Mouse (Mus musculus): Measurements from ENCODE around the gene Mta3. TPM values are rescaled to one million over a fixed set of nuclear protein-coding genes. Genes with fewer than 3 reads are reported as not detected.
"Not testable (repeated sequence)": the region's sequence is repeated elsewhere in the genome, so short reads cannot be mapped to it uniquely, and the experiment has no call there.

The Mta3 gene
- total RNA-seq, 2 experiments from 2014 or later, result 94.7 to 97.6 TPM

DNA sequence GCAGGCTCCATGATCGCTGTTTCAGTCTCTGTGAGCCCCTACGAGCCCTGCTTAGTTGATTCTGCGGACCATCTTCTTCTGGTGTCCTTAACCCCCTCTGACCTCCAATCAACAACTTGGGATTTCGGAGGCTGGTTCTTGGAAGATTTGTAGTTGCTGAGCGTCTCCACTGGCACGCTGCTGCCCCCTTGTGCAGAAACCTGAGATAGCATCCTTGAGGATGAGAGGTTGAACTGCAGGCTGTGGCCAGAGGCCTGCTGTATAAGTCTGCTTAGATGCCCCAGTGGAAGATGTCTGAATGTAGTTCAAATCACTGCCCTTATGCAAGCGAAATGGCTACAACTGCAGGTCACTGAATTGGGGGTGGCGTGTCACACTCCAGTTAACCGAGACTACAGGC lies 144.5 kb downstream of the Mta3 start:
- DNase-seq, result peak; percentile 83 to 87

DNA sequence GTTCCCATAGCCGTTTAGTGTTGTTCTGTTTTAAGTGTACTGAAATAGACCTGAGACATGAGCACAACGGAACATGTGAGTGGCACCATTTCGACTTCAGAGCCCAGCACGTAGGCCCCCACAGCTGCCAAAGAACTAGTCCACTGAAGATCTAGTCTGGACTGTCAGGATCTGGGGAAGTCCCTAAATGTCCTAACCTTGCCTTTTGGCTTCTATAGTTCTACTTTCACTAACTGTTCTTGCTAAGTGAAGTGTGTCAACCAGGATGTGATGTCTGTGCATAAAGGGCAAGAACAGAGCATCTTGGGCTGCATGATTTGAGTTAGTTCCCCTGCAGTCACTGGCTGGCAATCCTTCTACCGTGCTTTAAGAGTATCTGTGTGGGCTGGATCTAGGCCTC lies 144.9 kb downstream of the Mta3 start:
- no peak for DNase-seq

DNA sequence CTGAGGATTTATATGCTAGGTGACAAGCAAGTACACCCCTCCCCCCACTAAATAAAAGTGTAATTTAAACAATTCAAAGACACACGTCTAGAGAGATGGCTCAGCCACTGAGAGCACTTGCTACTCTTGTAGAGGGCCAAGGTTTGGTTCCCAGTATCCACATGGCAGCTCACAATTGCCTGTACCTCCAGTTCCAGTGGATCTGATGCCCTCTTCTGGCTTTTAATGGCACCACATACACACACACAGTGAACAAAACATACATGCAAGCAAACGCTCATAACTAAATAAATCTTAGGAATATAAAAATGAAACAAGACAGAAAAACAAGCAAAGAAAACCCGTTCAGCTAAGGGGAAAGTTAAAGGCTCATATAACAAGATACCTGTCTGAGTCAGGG lies 147.9 kb downstream of the Mta3 start:
- no peak for DNase-seq

DNA sequence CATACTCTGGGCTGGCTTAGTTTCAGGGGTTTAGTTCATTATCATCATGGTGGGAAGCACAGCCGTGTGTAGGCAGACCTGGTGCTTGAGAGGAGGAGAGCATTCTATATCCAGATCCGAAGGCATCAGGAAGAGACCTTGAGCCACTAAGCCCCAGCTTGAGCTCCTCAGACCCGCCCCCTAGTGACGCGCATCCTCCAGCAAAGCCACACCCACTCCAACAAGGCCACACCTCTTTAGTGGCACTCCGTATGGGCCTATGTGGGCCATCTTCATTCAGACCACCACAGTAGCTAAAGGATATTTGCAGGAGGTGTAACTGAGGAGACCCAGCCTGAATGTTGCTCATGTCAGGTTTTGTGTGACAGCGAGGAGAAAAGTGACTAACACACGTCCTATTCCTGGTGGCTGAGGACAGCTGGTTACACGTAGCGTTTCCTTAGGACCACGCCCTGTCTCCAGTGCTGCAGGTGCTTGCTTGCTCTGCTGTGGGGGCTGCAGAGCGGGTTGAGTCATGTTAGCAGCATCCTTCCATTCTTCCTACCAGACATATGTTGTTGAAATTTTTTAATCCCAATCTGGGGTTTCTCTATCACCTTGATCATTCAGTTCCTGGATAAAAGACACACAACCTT lies 148.4 kb downstream of the Mta3 start:
- DNase-seq, result no peak

DNA sequence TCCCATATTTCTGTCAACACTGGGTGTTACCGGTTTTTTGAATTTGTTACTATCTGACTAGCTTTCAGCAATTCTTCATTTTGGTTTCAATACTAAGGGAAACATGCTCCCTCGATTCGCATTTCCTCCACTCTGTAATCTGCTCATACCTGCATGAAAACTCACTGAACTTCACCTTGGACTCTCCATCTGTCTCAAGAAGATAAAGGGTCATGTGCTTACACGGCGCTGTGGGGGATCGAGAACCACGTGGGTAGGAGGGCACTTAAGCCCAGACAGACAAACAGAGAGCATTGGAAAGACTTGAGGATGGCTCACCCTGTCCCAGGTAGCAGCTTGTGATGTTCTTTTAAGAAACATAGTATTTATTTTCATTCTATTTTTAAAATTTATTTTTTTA lies 152.4 kb downstream of the Mta3 start:
- no peak for DNase-seq

DNA sequence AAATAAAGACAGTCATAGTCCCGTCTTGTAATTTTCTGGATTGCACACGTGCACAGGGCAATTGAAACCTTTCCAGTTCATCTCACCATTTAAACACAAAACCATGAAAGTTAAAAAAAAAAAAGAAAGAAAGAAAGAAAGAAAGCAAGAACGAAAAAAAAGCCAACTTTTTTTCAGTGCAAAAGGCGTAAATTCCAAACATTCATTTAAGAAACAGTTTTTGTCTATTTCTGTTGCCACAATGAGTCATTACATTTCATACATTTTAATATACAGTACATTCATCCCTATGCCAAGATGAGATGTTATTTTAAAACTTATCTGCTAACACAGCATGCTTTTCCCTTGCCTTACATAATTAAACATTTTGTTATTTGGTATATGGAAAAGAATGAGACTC lies 153.7 kb downstream of the Mta3 start:
- no peak for DNase-seq

DNA sequence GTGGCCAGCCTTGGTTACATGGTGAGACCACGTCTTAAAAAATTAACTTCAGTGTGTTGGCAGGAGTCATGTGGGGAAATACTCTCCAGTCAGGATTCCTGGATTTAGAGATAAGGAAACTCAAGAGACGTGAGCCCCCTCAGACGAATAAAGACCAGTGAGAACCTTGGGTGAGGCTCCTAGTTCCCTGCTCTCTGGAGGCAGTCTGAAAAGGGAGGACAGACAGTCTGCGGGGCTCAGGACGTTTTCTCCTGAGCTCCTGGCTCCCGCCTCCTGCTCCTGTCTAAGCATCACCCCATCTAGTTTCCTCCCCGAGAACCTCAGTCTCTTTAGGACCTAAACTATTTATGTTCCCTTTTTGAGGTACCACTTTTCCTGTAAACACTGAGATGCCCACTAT lies 154.3 kb downstream of the Mta3 start:
- DNase-seq, result no peak

DNA sequence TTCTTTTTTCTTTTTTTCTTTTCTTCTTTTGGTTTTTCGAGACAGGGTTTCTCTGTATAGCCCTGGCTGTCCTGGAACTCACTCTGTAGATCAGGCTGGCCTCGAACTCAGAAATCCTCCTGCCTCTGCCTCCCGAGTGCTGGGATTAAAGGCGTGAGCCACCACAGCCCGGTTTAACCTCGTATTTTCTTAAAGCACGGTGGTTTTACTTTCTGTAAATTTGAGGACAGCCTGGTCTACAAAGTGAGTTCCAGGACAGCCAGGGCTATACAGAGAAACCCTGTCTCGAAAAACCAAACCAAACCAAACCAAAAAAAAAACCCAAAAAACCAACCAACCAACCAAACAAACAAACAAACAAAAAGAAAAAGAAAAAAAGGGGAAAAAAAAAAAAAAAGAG lies 155.0 kb downstream of the Mta3 start:
- DNase-seq, result not testable (repeated sequence)

DNA sequence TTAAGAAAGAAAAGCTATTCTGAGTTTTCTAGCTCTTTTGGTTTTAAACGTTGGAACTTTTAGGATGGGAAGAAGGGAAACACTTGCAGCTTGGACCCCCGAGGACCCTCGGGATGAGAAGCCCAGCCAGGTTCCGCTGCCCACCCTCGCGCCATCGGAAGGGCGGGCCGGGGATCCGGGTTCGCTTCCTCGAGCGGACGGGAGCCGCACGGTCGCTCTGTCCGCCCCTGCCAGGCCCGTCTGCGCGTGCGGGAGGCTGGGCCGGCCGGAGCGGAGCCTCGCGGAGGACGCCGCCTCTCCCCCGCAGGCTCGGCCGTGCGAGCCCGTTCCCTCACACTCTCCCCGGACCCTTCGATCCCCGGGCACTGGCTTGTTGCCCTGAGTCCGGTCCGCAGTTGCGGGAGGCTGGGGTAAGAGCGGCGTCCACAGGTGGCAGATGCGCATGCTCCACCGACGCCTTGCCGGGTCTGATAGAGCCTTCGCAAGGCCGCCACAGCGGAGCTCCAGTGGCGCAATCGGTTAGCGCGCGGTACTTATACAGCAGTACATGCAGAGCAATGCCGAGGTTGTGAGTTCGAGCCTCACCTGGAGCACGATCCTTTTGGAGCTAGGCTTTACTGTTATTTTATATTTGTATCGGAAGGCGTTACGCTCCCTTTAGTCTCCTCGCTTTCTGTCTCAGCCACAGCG lies 155.6 kb downstream of the Mta3 start:
- DNase-seq, result peak; percentile 98 to 99

DNA sequence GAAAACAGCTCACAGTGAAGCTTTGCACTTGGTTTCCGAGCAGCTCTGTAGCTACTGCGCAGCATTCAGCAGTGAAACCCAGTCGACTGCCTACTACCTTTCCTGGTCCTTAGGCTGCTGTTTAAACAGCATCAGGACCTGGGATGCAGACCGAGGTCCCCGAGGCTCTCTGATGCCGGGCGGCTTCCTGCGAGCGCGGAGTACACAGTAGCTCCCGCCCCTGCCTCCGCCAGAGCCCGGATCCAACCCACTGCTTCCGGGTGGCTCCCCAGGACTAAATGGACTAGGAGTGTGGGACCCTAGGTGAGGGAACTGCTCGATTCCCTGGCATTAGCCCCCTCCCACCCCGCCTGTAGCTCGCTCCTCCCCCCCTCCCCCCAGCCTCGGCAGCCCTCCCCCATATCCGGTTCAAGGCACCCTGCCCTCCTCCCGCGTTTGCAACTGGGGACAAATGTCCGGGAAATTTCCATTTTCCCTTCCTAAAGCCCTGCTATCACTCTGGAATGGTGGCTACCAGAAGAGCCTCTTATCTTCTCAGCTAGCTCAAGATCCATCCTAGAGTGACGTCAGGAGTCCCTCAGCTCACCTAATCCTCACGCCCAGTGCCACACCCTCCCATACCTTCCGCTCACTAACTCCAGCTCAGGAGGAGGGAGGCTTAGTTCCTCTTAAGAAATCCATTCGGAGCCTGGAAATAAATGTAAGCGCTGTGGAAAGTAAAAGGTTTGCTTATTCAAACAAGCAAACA lies 156.3 kb downstream of the Mta3 start:
- DNase-seq, result no peak

DNA sequence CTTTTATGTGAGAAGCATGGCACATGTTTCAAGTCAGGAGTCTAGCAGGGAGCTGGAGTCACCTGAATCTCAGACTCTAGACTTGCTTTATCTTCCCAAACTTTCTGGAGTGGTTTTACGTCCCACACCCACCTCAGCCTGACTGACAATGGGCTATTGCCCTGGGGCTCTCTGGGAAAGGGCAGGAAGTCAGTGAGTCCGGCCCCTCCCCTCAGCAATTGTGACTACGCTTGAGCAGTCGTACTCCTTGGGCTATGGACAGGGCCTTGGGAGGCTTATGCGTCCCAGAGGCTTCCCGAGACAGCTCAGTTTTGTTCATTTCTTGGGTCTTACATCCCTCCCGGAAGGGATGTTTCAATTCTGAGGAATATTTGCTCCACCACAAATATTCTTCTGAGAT lies 159.4 kb downstream of the Mta3 start:
- no peak for DNase-seq

DNA sequence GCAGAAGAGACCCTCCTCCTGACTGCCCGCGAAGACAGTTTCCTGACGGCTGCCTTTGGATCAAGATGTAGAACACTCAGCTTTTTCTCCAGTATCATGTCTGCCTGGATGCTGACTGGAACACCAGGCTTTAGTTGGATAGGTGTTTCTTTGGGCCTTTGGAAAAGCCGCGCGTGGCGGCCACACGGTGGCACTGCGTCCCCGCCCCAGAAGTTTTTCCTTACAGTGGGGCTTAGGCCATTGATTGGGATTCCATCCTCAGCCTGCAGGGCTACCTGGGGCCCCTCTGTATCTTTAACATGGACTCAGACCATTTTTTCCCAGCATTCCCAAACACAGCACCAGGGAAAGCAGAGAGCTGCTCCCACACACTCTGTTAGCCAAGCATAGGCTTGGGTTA lies 160.6 kb downstream of the Mta3 start:
- no peak for DNase-seq

DNA sequence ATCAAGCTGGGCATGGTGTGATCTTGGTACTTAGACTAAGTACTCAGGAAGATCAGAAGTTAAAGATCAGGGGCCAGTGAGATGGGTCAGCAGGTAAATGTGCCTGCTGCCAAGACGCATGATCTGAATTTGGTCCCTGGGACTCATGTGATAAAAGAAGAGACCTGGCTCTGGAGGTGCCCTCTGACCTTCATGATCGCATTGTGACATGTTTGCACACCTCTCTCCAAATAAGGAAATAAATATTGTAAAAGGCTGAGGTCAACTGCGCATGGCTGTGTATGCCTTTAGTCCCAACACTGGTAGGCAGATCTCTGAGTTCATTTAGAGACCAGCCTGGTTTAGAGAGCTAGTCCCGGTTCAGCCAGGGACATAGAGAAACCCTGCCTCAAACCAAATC lies 164.4 kb downstream of the Mta3 start:
- no peak for DNase-seq

Other genes with a start within 250 kb of the Mta3 start
- 100 to 1,000 TPM; 173 to 181 TPM for gene Cox7a2l, start 188.8 kb upstream of the Mta3 start, total RNA-seq (2021)
- gene Kcng3, start 74.3 kb upstream of the Mta3 start, total RNA-seq (2021), result 10 to 100 TPM in 1 of 2 experiments, 1 to 10 TPM in 1; 9.3 to 12.4 TPM
- gene Haao, start 141.8 kb downstream of the Mta3 start, total RNA-seq (2021), result not detected